Mouse (Mus musculus): ENCODE measurements at regions not wholly inside any gene's neighbourhood (a gene's known extent, or its start where the extent isn't known, plus 50 kb on each side); places are given as distances from the start of the nearest gene placed in this dataset.
"Not testable (repeated sequence)": the region's sequence is repeated elsewhere in the genome, so short reads cannot be mapped to it uniquely, and the experiment has no call there.

GRCm38 (mm10) chr2:78625264-78625663 is 242.7 kb upstream of the Ube2e3 start:
- no peak for ATAC-seq (replicated peaks; ENCODE audit: poor library complexity, severe bottlenecking)

DNA sequence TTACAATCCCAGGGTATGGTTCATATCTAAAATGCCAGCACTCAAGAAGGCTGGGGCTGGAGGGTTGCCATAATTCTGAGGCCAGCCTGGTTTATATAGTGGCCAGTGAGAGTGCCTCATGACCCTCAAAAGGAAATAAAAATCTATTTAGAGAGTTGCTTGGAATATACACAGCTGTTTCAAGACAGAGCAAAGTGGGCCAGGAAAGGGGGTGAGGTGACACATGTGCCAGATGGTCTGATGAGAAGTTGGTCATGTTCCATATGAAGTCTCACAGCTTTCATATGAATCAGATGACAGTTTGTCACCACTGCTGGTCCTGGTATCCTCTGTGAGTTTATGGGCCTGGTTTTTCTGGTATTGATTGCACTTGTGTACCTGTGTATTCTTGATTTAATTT is 261.5 kb upstream of the Ube2e3 start:
- ATAC-seq (replicated peaks; ENCODE audit: poor library complexity, severe bottlenecking) = no peak

GRCm38 (mm10) chr2:78600753-78601152 is 267.2 kb upstream of the Ube2e3 start:
- ATAC-seq (replicated peaks; ENCODE audit: poor library complexity, severe bottlenecking) = no peak

DNA sequence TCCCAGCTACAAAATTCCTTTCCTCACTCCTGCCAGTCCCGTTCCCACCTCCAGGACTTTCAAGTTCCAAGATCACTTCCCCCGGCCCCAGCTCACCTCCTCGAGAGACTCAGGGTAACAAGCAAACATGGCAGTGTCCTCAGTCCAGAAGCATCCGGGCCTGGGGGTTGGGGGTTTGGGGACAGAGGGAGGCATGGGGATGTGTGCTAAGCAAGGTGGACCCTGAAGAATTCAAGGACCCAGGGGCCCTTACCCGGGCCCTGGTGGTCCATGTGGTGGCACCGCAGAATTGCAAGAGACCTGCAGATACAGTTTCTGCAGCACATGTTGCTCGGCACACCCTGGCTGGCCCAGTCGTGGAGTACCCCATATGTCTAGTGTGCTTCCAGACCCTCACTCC is 269.9 kb upstream of the Ube2e3 start:
- no peak for ATAC-seq (replicated peaks; ENCODE audit: poor library complexity, severe bottlenecking)

DNA sequence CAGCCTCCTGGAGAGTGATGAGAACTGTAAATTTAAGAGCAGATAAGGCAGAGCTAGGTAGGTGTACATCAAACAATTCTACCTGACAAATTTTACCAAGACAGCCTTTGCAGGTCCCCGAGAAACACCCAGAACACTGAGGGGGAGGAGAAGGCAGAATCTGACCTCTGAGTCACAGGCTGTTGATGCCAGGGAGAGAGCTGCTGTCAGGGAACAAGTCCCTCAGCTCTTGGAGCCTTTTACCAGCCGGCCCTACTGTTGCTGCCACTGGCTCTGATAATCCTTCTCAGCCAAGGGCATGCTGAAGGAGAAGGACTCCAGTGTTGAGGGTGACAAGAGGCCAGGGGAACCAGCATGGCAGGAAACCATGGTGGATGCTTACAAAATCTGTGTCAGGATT is 271.7 kb upstream of the Ube2e3 start:
- no peak for ATAC-seq (replicated peaks; ENCODE audit: poor library complexity, severe bottlenecking)

DNA sequence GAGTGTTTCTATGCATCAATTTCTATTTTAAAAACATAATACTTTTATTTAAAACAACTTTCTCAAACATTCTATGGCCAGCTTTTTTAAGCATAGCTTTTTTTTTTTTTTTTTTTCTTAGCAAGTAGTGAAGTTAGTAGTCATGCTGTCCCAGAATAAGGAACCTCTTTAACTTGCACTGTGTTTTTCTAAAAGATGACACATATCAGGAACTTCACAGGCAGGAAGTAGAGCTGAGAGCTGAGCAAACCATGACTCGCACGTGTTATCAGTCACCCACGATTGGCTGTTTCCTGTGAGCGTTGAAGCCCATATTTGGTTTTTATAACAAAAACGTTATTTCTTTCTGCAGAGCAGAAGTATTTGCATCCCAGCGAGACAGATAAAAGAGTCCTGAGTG is 287.9 kb upstream of the Ube2e3 start:
- peak; percentile 97 for ATAC-seq (replicated peaks; ENCODE audit: poor library complexity, severe bottlenecking)

- no peak for ATAC-seq (replicated peaks; ENCODE audit: poor library complexity, severe bottlenecking)
Measured at GRCm38 (mm10) chr2:78572492-78572891, 295.4 kb upstream of the Ube2e3 start.

GRCm38 (mm10) chr2:78558128-78558527 is 309.8 kb upstream of the Ube2e3 start:
- no peak for ATAC-seq (replicated peaks; ENCODE audit: poor library complexity, severe bottlenecking)

- no peak for ATAC-seq (replicated peaks; ENCODE audit: poor library complexity, severe bottlenecking)
Measured at GRCm38 (mm10) chr2:78551085-78551484, 316.8 kb upstream of the Ube2e3 start.

DNA sequence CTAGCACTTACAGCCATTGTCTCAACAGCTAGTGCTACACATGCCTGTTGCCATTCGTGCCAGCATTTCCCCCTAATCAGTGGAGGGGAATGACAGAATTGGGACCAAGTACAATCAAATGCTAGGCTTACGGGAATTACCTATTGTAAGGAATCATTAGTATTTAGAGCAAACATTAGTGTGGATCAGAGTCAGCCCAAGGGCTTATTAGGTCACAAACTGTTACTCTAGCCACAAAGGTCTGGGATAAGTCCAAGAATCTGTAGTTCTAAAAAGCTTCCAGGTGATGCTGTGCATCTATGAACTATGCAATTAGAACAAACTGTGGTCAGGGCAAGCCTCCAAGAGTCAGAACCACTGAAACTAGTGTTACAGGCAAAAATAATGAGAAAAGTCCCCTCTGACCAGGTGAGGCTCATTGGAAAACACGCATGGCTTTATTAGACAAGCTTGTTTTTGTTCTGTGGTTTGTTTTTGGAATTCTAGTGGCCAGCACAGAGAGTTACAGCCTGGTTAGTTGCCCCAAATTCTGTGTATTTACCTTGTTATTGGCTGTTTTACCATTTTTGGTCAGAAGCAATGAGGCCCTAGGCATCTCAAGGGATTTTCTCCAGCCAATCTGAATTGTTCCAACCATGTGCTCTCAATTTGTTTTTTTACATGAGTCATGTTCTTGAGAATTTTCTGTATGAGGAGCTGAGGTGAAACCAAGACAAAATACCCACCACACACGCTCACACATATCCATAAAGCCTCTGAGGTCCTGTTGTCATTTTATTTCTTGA is 319.0 kb upstream of the Ube2e3 start:
- ATAC-seq (replicated peaks; ENCODE audit: poor library complexity, severe bottlenecking) = no peak

DNA sequence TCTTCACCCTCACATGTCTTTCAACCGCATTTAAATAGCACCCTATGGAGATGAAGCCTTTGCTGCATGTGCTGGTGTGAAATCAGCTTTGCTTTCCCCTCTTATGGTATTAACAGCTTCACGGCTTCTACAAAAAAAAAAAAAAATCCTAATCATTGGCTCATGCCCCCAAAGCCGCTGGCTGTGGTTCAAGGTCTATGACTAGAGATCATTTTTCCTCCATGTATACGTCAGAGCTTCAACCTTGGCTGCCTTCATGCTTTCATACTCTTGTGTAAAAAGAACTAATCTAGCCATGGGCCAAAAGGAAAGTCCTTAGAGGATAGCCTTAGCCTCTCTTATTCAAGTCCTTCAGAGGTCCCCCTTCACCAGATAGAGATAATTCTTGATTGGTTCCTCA is 320.6 kb upstream of the Ube2e3 start:
- ATAC-seq (replicated peaks; ENCODE audit: poor library complexity, severe bottlenecking) = no peak

DNA sequence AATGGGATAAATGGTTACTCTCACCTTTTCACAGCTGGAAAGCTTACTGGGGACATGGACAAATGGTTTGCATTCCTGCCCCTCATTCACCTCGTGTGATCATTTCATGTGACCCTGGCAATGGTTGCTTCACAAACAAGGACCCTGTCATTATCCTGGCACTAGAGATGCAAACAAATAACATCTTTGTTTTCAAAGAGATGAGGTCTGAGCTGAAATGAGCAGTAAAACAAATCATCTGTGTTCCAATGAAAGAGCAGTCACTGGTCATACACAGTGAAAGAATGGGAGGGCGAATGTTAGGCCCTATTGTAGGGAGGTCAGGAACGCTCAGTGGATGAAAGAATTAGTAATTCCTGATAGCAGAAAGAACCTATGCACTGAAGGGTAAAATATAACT is 327.5 kb upstream of the Ube2e3 start:
- no peak for ATAC-seq (replicated peaks; ENCODE audit: poor library complexity, severe bottlenecking)

DNA sequence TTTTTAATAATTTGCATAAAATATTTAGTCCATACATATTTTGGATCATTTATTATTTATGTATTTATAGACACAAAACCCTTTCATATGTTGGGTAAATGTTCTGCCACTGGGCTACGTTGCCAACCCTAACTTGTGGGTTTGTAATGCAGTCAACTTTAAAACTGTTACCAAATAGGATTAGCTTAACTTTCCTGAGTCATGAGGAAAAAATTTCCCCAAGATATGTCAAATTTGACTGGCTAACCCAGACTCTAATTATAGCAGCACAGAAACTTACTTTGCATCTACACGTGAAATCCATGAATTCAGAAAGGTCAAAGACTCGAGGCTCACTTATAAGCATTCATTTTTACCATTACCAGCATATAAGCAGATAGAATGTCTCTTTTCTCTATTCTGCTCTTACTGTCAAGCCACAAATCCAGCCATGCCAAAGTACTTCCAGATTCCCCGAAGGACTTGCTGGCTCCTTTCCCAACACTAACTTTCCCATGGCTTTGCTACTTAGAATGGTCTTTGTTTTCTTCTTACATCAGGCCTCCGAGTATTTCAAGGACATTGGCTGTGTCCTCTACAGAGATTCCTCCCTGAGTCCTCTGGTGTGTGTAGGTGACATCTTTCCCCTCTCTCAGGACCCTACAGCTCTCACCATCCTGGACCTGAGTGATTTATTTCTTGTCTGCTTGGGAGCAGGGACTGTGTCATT is 328.2 kb upstream of the Ube2e3 start:
- ATAC-seq (replicated peaks; ENCODE audit: poor library complexity, severe bottlenecking) = no peak

DNA sequence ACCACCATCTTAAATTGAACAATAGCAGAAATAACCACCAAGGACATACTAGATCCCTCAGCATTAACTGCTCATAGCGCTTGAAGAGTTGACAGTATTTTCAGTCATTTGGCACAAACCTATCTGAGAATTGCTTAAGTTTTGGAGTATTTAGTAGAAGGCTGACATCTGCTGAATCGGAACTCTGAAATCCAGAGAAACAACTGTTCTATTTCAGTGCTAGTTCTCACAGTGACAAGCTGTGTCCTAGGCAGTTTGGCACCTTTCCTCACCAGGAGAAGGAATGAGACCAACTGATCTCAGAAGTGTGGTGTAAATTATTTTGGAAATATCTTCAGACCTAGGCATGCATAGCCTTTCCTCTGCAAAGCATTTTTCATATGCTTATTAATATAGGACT is 330.4 kb upstream of the Ube2e3 start:
- ATAC-seq (replicated peaks; ENCODE audit: poor library complexity, severe bottlenecking) = no peak

GRCm38 (mm10) chr2:78533881-78534280 is 334.0 kb upstream of the Ube2e3 start:
- ATAC-seq (replicated peaks; ENCODE audit: poor library complexity, severe bottlenecking) = not testable (repeated sequence)

GRCm38 (mm10) chr2:78530535-78530934 is 337.4 kb upstream of the Ube2e3 start:
- no peak for ATAC-seq (replicated peaks; ENCODE audit: poor library complexity, severe bottlenecking)

GRCm38 (mm10) chr2:78520258-78521023 is 347.5 kb upstream of the Ube2e3 start:
- ATAC-seq (replicated peaks; ENCODE audit: poor library complexity, severe bottlenecking) = no peak

GRCm38 (mm10) chr2:78493115-78493514 is 374.8 kb upstream of the Ube2e3 start:
- ATAC-seq (replicated peaks; ENCODE audit: poor library complexity, severe bottlenecking) = no peak

- no peak for ATAC-seq (replicated peaks; ENCODE audit: poor library complexity, severe bottlenecking)
Measured at GRCm38 (mm10) chr2:78480036-78480435, 387.9 kb upstream of the Ube2e3 start.

- ATAC-seq (replicated peaks; ENCODE audit: poor library complexity, severe bottlenecking) = no peak
Measured at GRCm38 (mm10) chr2:78459444-78459843, 408.5 kb upstream of the Ube2e3 start.

GRCm38 (mm10) chr2:78453411-78453810 is 414.5 kb upstream of the Ube2e3 start:
- ATAC-seq (replicated peaks; ENCODE audit: poor library complexity, severe bottlenecking) = peak; percentile 88

Data from granulocyte monocyte progenitor cell, adult 5-6 weeks (primary cell).